Mouse (Mus musculus) embryonic facial prominence, embryonic 14.5 days (tissue): ENCODE results near the gene Hhat. TPM values are rescaled to one million over a fixed set of nuclear protein-coding genes. Genes with fewer than 3 reads are reported as not detected.

ENCODE experiments used
- ATAC-seq: fragments of 200-750 bp; cut with Nextera tagmentation; 2 replicates; pipeline ENCODE4 v1.8.0; 2017; ENCODE audit warnings: low read depth, moderate number of reproducible peaks, moderate TSS enrichment
- DNase-seq: peaks from one replicate; pipeline ENCODE4 v3.0.0-alpha.2; 2015; ENCODE audit warnings: low spot score
- H3K27ac ChIP-seq: fragments of 300-500 bp; sonication (generic); replicated peaks from 2 replicates; pipeline ENCODE4 v1.5.1; 2014; ENCODE audit warnings: low read depth, mild to moderate bottlenecking, low read length, moderate library complexity
- H3K27me3 ChIP-seq: fragments of 300-500 bp; sonication (generic); replicated peaks from 2 replicates; pipeline ENCODE4 v1.6.1; 2014; ENCODE audit warnings: low read length; ENCODE audit not compliant: control insufficient read depth, insufficient read depth
- H3K36me3 ChIP-seq: fragments of 300-500 bp; sonication (generic); 2 replicates; pipeline ENCODE4 v1.6.1; 2014; ENCODE audit warnings: low read length, mixed read lengths; ENCODE audit not compliant: control insufficient read depth, insufficient read depth
- H3K4me1 ChIP-seq: fragments of 300-500 bp; sonication (generic); 2 replicates; pipeline ENCODE4 v1.6.1; 2014; ENCODE audit warnings: antibody characterized with exemption, low read length; ENCODE audit not compliant: control insufficient read depth, insufficient read depth
- H3K4me2 ChIP-seq: fragments of 300-500 bp; sonication (generic); 2 replicates; pipeline ENCODE4 v1.6.1; 2014; ENCODE audit warnings: low read depth, mild to moderate bottlenecking, low read length, moderate library complexity, mixed read lengths
- H3K4me3 ChIP-seq: fragments of 300-500 bp; sonication (generic); 2 replicates; pipeline ENCODE4 v1.5.1; 2014; ENCODE audit warnings: low read depth, mild to moderate bottlenecking, low read length
- H3K9ac ChIP-seq: fragments of 300-500 bp; sonication (generic); 2 replicates; pipeline ENCODE4 v1.6.1; 2014; ENCODE audit warnings: low read depth, mild to moderate bottlenecking, low read length, moderate library complexity, mixed read lengths
- H3K9me3 ChIP-seq: fragments of 300-500 bp; sonication (generic); 2 replicates; pipeline ENCODE4 v1.6.1; 2016; ENCODE audit warnings: low read length; ENCODE audit not compliant: control insufficient read depth
- WGBS: fragments of 180-500 bp; shearing (Covaris S2); extraction: QIAGEN DNeasy Blood & Tissue Kit; methylation state at CpG from one replicate; pipeline ENCODE4 v1.1.7; 2014; 5-methylcytosine and 5-hydroxymethylcytosine counted together
- polyA plus RNA-seq: library from polyadenylated mRNA; unstranded; fragments of >200 nt; fragmentation: Nextera tagmentation; extraction: Ambion mirVana; gene quantifications from 2 replicates; pipeline ENCODE4 v1.2.1, GENCODE M21; 2014

The Hhat gene
- polyA plus RNA-seq, 1 experiment from 2014 or later, result 9.3 TPM

DNA sequence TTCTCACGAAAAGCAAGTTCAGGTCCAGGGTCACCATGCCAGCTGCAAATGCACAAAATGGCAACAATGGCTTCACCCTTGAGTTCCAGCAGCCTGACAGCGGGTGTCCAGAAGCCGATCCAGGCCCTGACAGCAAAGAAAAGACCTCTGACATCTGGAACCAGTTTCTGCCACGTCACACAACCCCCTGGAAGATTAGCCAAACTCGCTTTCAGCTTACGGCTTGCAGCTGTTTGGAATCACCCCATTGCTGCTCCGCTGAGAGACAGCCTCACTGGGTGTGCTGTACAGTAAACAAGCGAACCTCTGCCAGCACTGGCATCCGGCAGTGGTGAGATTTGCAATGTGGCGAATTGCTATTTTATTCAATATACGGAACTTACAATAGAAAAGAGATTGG is 18.8 kb upstream of the Hhat start:
- H3K36me3 ChIP-seq, result no peaks in the 10 kb centered on the region
- WGBS, result 24% methylated on average over 11 of the region's 11 CpGs
- H3K27ac ChIP-seq, result peak overlapping the region; percentile 89
- peaks cover 80% of the 10 kb centered on the region for H3K4me1 ChIP-seq
- ATAC-seq (peak; percentile 47), DNase-seq (peak; percentile 95)
- no peak overlapping the region for H3K4me2 ChIP-seq
- H3K9me3 ChIP-seq, result no peaks in the 10 kb centered on the region
- H3K4me3 ChIP-seq, result no peak overlapping the region
- H3K9ac ChIP-seq, result no peak overlapping the region
- no peaks in the 10 kb centered on the region for H3K27me3 ChIP-seq

DNA sequence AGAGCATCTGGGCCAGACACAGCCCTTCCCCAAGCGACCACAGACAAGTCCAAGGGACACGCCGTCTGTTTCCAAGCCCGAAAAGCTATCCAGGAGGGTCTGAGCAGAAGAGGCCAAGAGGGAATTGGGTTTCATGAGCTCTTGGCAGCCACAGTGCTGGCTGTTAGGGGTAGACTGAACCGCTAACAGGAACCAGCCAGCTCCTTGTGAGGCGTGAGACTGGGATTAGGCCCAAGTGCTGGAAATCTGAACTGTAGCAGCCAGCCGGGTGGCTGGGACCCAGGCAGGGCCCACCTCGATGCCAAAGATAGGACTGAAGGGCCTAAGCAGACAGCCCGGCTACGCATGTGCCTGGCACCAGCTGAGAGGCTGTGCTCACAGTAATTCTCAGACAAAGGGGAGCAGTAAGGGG is 18.1 kb upstream of the Hhat start:
- Histone ChIP-seq H3K9me3 (no peaks in the 10 kb centered on the region), H3K4me3 (no peak overlapping the region), H3K27ac (peak overlapping the region; percentile 89), H3K36me3 (no peaks in the 10 kb centered on the region), H3K9ac (peak overlapping the region; percentile 15; the same call in 1 of the 2 replicates), H3K27me3 (no peaks in the 10 kb centered on the region), H3K4me1 (peaks cover 83% of the 10 kb centered on the region), H3K4me2 (no peak overlapping the region)
- DNase-seq (peak; percentile 94), ATAC-seq (peak; percentile 76)
- WGBS, result 24% methylated on average over 10 of the region's 10 CpGs

DNA sequence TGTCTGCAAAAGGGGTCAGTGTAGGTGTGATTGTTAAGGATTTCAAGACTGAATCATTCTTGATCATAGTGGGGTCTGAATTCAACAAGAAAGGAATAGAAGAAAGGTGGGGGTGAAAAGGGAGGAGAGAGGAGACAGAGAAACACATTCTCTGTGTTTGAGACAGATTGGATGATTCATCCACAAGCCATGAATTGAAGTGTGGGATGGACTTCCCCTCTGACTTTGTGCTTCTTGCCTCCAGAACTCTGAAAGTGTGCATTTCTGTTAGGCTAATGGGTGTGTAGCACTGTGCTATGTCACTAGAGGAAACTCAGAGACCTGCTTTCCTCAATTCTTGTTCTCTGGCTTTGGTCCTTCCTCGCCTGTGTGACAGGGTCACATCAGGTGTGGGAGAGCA is 15.2 kb upstream of the Hhat start:
- DNase-seq, result no peak
- H3K9me3 ChIP-seq, result no peaks in the 10 kb centered on the region
- H3K27ac ChIP-seq, result peak overlapping the region; percentile 63
- peaks cover 59% of the 10 kb centered on the region for H3K4me1 ChIP-seq
- 73% methylated on average over 1 of the region's 1 CpGs for WGBS
- H3K9ac ChIP-seq, result no peak overlapping the region
- no peak for ATAC-seq
- no peak overlapping the region for H3K4me3 ChIP-seq
- H3K36me3 ChIP-seq, result no peaks in the 10 kb centered on the region
- H3K4me2 ChIP-seq, result no peak overlapping the region
- no peaks in the 10 kb centered on the region for H3K27me3 ChIP-seq

DNA sequence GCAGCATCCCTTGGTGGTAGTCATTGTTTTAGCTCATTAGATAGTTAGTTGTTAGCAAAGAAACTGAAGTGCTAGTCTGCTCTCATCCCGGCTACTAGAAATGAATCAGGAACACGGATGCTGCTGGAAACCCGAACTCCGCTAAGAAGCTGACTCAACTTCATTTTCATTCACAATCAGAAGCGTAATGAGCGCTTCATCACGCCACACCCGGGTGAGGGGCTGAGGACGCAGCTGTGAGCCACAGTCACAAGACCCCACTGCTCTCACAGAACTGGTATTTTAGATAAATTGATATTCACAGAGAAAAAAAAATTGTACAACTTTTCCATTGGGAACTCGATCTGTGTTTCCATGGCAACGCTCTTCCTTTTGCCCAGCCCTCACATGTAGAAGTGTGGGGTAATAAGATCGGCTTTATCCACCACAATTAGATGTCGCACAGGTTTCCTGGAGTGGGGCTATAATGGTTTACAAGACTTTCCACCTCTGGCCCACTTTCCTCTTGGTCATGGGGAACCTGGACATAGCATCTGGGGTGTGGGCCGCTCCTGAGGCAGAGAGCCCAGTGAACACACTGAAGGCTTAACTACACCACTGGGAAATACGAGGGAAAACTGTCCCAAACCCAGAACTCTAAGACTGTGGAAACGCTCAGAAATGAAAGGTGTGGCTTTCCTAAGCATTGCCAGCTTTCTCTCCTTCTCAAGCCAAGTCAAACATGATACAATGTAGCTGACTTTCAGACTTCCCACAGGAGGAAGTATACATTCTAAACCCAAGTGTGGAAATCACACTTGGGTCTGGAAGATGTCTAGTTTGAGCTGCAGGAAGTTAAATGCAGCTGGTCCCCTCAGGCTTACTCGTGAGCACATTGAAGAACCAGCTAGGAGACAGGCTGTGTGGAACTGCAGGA is 14.3 kb upstream of the Hhat start:
- H3K36me3 ChIP-seq, result no peaks in the 10 kb centered on the region
- H3K27ac ChIP-seq, result peak overlapping the region; percentile 63
- H3K4me2 ChIP-seq, result no peak overlapping the region; the same call in 1 of the 2 replicates
- no peak overlapping the region for H3K4me3 ChIP-seq
- peak; percentile 10; the same call in 1 of the 2 replicates for ATAC-seq
- no peaks in the 10 kb centered on the region for H3K27me3 ChIP-seq
- H3K4me1 ChIP-seq, result peaks cover 52% of the 10 kb centered on the region
- WGBS, result 47% methylated on average over 17 of the region's 17 CpGs
- no peaks in the 10 kb centered on the region for H3K9me3 ChIP-seq
- peak; percentile 84 for DNase-seq
- no peak overlapping the region for H3K9ac ChIP-seq

DNA sequence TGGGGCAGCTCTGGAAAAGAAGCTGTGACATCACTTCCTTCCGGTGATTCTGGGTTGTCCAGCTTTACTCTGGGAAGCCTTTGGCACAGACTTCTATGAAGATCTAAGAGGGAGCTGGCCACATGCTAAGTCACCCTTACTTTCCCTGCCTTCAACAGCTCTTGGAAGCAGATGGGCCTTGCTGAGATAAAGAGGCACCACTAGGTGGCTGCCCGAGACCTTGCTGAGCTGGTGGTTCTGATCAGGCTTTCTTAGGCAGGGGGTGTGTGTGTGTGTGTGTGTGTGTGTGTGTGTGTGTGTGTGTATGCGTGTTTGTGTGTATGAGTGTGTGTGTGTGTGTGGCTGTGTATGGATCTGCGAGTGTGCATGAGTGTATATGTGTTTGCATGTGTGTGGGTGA is 13.4 kb upstream of the Hhat start:
- H3K27ac ChIP-seq, result no peak overlapping the region; the same call in 1 of the 2 replicates

DNA sequence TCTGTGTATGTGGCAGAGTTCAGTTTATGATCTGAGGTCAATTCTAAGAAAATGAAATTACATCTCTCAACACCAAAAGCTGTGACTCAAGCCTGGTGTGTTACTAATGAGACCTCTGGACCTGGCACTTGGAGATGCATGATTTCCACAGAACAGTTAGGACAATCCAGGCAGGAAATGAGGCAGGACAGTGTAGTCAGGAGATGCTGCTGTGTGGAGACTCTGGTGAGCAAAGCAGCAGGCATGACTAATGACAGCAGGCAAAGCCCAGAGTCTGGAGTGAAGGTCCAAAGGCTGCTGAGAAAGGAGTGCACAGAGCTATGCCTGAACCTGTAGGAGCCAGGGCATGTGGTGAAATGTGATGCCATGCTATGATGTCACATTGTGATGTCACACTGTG is 10.2 kb upstream of the Hhat start:
- no peaks in the 10 kb centered on the region for H3K36me3 ChIP-seq

More for the DNA sequence above, 13.4 kb upstream of the Hhat start:
- peak; percentile 88 for DNase-seq
- Histone ChIP-seq H3K4me1 (peaks cover 49% of the 10 kb centered on the region), H3K9ac (peak overlapping the region; percentile 6; the same call in 1 of the 2 replicates), H3K27me3 (no peaks in the 10 kb centered on the region), H3K9me3 (no peaks in the 10 kb centered on the region), H3K4me3 (no peak overlapping the region), H3K4me2 (no peak overlapping the region), H3K36me3 (no peaks in the 10 kb centered on the region)
- peak; percentile 35; the same call in 1 of the 2 replicates for ATAC-seq
- 27% methylated on average over 4 of the region's 4 CpGs for WGBS

DNA sequence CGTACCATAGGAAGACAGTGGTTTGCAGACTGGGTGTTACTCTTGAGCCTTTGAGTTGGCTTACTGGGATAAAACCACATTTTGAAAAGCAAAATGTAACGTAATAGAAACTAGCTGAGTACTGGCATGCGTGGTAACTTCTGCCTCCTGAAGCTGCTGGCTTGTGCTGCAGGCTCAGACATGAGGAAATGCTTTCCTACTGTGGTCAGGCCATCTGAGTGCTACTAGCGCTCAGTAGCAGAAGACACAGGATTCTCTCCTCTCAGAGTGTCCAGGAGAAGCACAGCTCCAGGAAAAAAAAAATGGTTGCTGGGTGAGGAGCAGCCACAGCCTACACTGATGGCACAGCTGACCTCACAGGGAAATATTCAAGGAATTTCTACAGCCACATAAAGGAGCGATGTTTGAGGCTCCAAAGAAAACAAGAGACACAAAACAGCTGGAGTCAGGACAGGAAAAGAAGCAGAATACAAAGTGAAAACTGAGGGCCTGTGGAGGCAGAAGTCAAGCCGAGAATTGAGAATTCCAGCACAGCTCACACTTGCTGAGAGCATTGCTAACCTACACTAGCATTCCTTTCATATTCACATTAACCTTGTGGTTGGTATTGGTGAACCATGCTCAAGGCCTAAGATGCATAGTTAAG is 8.0 kb upstream of the Hhat start:
- Histone ChIP-seq H3K27ac (peak overlapping the region; percentile 83), H3K4me3 (no peak overlapping the region), H3K9ac (peak overlapping the region; percentile 23; the same call in 1 of the 2 replicates), H3K36me3 (no peaks in the 10 kb centered on the region), H3K4me1 (peaks cover 18% of the 10 kb centered on the region), H3K9me3 (no peaks in the 10 kb centered on the region), H3K4me2 (no peak overlapping the region; the same call in 1 of the 2 replicates), H3K27me3 (no peaks in the 10 kb centered on the region)
- ATAC-seq (peak; percentile 78), DNase-seq (peak; percentile 80)
- 23% methylated on average over 6 of the region's 6 CpGs for WGBS

More for the DNA sequence above, 10.2 kb upstream of the Hhat start:
- H3K9ac ChIP-seq, result no peak overlapping the region
- no peaks in the 10 kb centered on the region for H3K9me3 ChIP-seq
- H3K27me3 ChIP-seq, result no peaks in the 10 kb centered on the region
- no peak overlapping the region for H3K27ac ChIP-seq
- H3K4me1 ChIP-seq, result peaks cover 36% of the 10 kb centered on the region
- ATAC-seq (no peak), DNase-seq (no peak)
- H3K4me2 ChIP-seq, result no peak overlapping the region
- no peak overlapping the region for H3K4me3 ChIP-seq

DNA sequence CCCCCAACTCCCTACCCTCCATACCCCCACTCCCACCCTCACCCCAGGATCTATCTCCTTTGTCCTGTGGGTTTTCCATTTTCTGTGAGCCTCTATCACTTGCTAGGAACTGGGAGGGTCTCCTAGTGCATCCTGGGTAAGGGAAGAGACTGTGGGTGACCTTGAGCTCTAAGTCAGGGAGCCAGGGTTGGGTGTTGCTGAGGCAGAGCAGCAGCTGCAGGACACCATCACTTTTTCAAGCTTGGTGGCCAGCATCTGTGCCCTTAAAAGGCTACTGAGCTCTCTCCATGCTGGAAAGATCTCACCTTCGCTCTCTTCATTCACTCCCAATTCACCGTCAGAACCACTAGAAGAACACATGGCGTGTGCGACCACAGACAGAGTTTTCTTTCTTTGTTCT is 7.2 kb upstream of the Hhat start:
- ATAC-seq (no peak), DNase-seq (no peak)
- no peaks in the 10 kb centered on the region for H3K27me3 ChIP-seq
- no peaks in the 10 kb centered on the region for H3K36me3 ChIP-seq
- H3K9me3 ChIP-seq, result no peaks in the 10 kb centered on the region
- H3K4me1 ChIP-seq, result peaks cover 18% of the 10 kb centered on the region
- no peak overlapping the region for H3K4me2 ChIP-seq
- peak overlapping the region; percentile 83 for H3K27ac ChIP-seq
- H3K4me3 ChIP-seq, result no peak overlapping the region
- WGBS, result 73% methylated on average over 4 of the region's 4 CpGs
- no peak overlapping the region for H3K9ac ChIP-seq
